Mouse (Mus musculus): ENCODE measurements around the gene Scaper. TPM values are rescaled to one million over a fixed set of nuclear protein-coding genes. Genes with fewer than 3 reads are reported as not detected.
A peak's percentile ranks its signal among the peaks of the same experiment; 100 is the strongest.

Gene Scaper
- total and polyA plus RNA-seq, 2 experiments from 2014 or later: 6.5 to 8.9 TPM

DNA sequence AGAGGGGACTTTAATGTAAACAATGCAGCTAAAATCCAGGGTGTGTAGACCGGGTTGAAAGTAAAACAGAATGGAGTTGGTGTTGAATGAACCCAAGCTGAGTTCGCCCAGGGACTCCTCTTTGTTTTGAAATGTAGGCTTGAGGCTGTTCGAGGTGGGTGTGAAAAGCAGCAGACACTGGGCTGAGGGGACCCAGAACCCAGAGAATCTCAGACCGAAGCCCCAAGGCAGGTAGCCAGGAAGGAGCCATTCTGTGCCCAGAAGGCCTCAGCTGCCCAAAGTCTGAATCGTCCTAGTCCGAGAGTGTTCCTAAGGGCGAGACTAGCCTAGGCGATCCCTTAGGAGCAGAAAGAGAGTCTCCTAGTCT is 394.6 kb downstream of the Scaper start:
- no peak overlapping the region for H3K4me2 ChIP-seq (ENCODE audit: low read depth, low read length)
- H3K9ac ChIP-seq (replicated peaks; ENCODE audit: low read depth, low read length): no peak overlapping the region
- WGBS: 25% methylated on average over 8 of the region's 8 CpGs
- peak overlapping the region; percentile 10; the same call in 1 of the 2 replicates for H3K4me3 ChIP-seq (ENCODE audit: low read depth, low read length)
- TF ChIP-seq CTCF (IDR thresholded peaks at IDR 0.05; ENCODE audit: low read depth) (no peak), EP300 (IDR thresholded peaks at IDR 0.05; ENCODE audit: low read depth) (no peak)
- DNase-seq (ENCODE audit: low spot score) (no peak), ATAC-seq (ENCODE audit: insufficient read depth, low read depth) (no peak)
- H3K27me3 ChIP-seq (ENCODE audit: control insufficient read depth, insufficient read depth, low read length): peaks cover 98% of the 10 kb centered on the region
- peaks cover 15% of the 10 kb centered on the region; the same call in 1 of the 2 replicates for H3K4me1 ChIP-seq (ENCODE audit: control insufficient read depth, insufficient read depth)
- H3K36me3 ChIP-seq (replicated peaks; ENCODE audit: control insufficient read depth, insufficient read depth, low read length): no peaks in the 10 kb centered on the region
- H3K27ac ChIP-seq (ENCODE audit: low read depth): no peak overlapping the region
- no peaks in the 10 kb centered on the region for H3K9me3 ChIP-seq (replicated peaks; ENCODE audit: control insufficient read depth, low read length)

GRCm38 (mm10) chr9:55542366-55543325 is 395.3 kb downstream of the Scaper start:
- H3K4me2 ChIP-seq (ENCODE audit: low read depth, low read length): peak overlapping the region; percentile 64
- peaks cover 15% of the 10 kb centered on the region; the same call in 1 of the 2 replicates for H3K4me1 ChIP-seq (ENCODE audit: control insufficient read depth, insufficient read depth)
- 4% methylated on average over 59 of the region's 59 CpGs for WGBS
- no peak for ATAC-seq (ENCODE audit: insufficient read depth, low read depth)
- peaks cover 98% of the 10 kb centered on the region for H3K27me3 ChIP-seq (ENCODE audit: control insufficient read depth, insufficient read depth, low read length)
- TF ChIP-seq EP300 (IDR thresholded peaks at IDR 0.05; ENCODE audit: low read depth): no peak
- TF ChIP-seq CTCF (IDR thresholded peaks at IDR 0.05; ENCODE audit: low read depth): no peak
- DNase-seq (ENCODE audit: low spot score): no peak
- H3K27ac ChIP-seq (ENCODE audit: low read depth): no peak overlapping the region
- no peaks in the 10 kb centered on the region for H3K9me3 ChIP-seq (replicated peaks; ENCODE audit: control insufficient read depth, low read length)
- H3K36me3 ChIP-seq (replicated peaks; ENCODE audit: control insufficient read depth, insufficient read depth, low read length): no peaks in the 10 kb centered on the region
- H3K9ac ChIP-seq (replicated peaks; ENCODE audit: low read depth, low read length): no peak overlapping the region
- H3K4me3 ChIP-seq (ENCODE audit: low read depth, low read length): peak overlapping the region; percentile 47

GRCm38 (mm10) chr9:55541681-55542365 is 396.1 kb downstream of the Scaper start:
- peaks cover 15% of the 10 kb centered on the region; the same call in 1 of the 2 replicates for H3K4me1 ChIP-seq (ENCODE audit: control insufficient read depth, insufficient read depth)
- DNase-seq (ENCODE audit: low spot score) (no peak), ATAC-seq (ENCODE audit: insufficient read depth, low read depth) (no peak)
- 1% methylated on average over 59 of the region's 59 CpGs for WGBS
- no peak overlapping the region for H3K9ac ChIP-seq (replicated peaks; ENCODE audit: low read depth, low read length)
- H3K9me3 ChIP-seq (replicated peaks; ENCODE audit: control insufficient read depth, low read length): no peaks in the 10 kb centered on the region
- H3K27me3 ChIP-seq (ENCODE audit: control insufficient read depth, insufficient read depth, low read length): peaks cover 98% of the 10 kb centered on the region
- peak overlapping the region; percentile 47 for H3K4me3 ChIP-seq (ENCODE audit: low read depth, low read length)
- H3K27ac ChIP-seq (ENCODE audit: low read depth): no peak overlapping the region
- H3K4me2 ChIP-seq (ENCODE audit: low read depth, low read length): peak overlapping the region; percentile 64
- H3K36me3 ChIP-seq (replicated peaks; ENCODE audit: control insufficient read depth, insufficient read depth, low read length): no peaks in the 10 kb centered on the region
- no peak for TF ChIP-seq EP300 (IDR thresholded peaks at IDR 0.05; ENCODE audit: low read depth)

DNA sequence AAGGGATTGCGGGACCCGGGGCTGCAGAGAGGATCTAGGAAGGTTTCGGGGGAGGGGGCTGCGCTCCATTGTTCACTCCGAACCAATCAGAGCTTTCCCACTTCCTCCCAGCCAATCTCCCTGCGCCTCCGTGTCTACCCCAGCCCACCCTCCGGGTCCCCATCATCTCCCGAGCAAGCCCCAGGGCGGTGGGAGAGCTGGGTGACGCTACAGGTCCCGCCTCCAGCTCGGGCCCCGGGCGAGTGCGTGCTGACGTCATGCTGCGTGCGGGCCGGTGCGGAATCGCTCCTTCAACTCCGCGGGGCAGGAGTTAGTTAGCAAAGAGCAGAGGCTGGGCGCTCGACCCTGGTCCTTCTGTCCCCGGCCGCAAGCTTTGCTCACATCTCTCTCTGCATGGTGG is 397.0 kb downstream of the Scaper start:
- DNase-seq (ENCODE audit: low spot score) (no peak), ATAC-seq (ENCODE audit: insufficient read depth, low read depth) (no peak; the same call in 1 of the 2 replicates)
- H3K4me1 ChIP-seq (ENCODE audit: control insufficient read depth, insufficient read depth): peaks cover 9% of the 10 kb centered on the region; the same call in 1 of the 2 replicates

DNA sequence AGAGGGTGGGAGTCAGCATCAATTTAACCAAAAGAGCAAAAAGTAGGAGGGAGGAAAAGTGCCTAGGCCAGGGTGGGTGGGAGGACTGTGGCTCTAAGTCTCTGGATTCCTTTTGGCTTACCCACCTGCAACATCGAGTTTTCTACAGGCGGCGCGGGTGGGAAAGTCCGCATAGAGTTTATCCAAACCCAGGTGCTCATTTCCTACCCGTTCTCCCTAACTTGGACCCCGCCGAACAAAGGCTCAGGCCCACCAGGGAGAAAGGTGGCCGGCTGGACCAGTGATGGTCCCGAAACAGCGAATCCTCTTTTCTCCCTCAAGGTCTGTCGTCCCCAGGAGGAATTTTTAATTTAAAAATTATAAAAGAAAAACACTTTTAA is 397.5 kb downstream of the Scaper start:
- peak overlapping the region; percentile 64 for H3K4me2 ChIP-seq (ENCODE audit: low read depth, low read length)
- peaks cover 91% of the 10 kb centered on the region for H3K27me3 ChIP-seq (ENCODE audit: control insufficient read depth, insufficient read depth, low read length)
- WGBS: 3% methylated on average over 12 of the region's 12 CpGs
- H3K9me3 ChIP-seq (replicated peaks; ENCODE audit: control insufficient read depth, low read length): no peaks in the 10 kb centered on the region
- H3K4me3 ChIP-seq (ENCODE audit: low read depth, low read length): peak overlapping the region; percentile 47
- DNase-seq (ENCODE audit: low spot score) (no peak), ATAC-seq (ENCODE audit: insufficient read depth, low read depth) (no peak)
- no peak overlapping the region for H3K27ac ChIP-seq (ENCODE audit: low read depth)
- no peak overlapping the region for H3K9ac ChIP-seq (replicated peaks; ENCODE audit: low read depth, low read length)
- TF ChIP-seq CTCF (IDR thresholded peaks at IDR 0.05; ENCODE audit: low read depth) (no peak), EP300 (IDR thresholded peaks at IDR 0.05; ENCODE audit: low read depth) (no peak)
- peaks cover 8% of the 10 kb centered on the region; the same call in 1 of the 2 replicates for H3K4me1 ChIP-seq (ENCODE audit: control insufficient read depth, insufficient read depth)
- no peaks in the 10 kb centered on the region for H3K36me3 ChIP-seq (replicated peaks; ENCODE audit: control insufficient read depth, insufficient read depth, low read length)

More for the DNA sequence above, 397.0 kb downstream of the Scaper start:
- Histone ChIP-seq H3K36me3 (replicated peaks; ENCODE audit: control insufficient read depth, insufficient read depth, low read length) (no peaks in the 10 kb centered on the region), H3K27ac (ENCODE audit: low read depth) (no peak overlapping the region), H3K4me2 (ENCODE audit: low read depth, low read length) (peak overlapping the region; percentile 64), H3K27me3 (ENCODE audit: control insufficient read depth, insufficient read depth, low read length) (peaks cover 96% of the 10 kb centered on the region), H3K4me3 (ENCODE audit: low read depth, low read length) (peak overlapping the region; percentile 47), H3K9me3 (replicated peaks; ENCODE audit: control insufficient read depth, low read length) (no peaks in the 10 kb centered on the region), H3K9ac (replicated peaks; ENCODE audit: low read depth, low read length) (no peak overlapping the region)
- TF ChIP-seq CTCF (IDR thresholded peaks at IDR 0.05; ENCODE audit: low read depth) (no peak), EP300 (IDR thresholded peaks at IDR 0.05; ENCODE audit: low read depth) (no peak)
- 1% methylated on average over 27 of the region's 28 CpGs for WGBS
